Mouse (Mus musculus) olfactory bulb, adult 2 months (tissue): Measurements from ENCODE around the gene Atp6v0e2. TPM values are rescaled to one million over a fixed set of nuclear protein-coding genes. Genes with fewer than 3 reads are reported as not detected.

ENCODE experiments used
- H3K27ac ChIP-seq: fragments of 200-500 bp; 2 replicates; pipeline ENCODE4 v1.5.1; 2012; ENCODE audit warnings: low read depth, low read length; ENCODE audit not compliant: insufficient read depth
- H3K4me1 ChIP-seq: fragments of 200-500 bp; 2 replicates; pipeline ENCODE4 v1.6.1; 2012; ENCODE audit warnings: low read length; ENCODE audit not compliant: control insufficient read depth, insufficient read depth
- H3K4me3 ChIP-seq: fragments of 200-500 bp; 2 replicates; pipeline ENCODE4 v1.5.1; 2012; ENCODE audit warnings: mild to moderate bottlenecking, low read depth, low read length, moderate library complexity; ENCODE audit not compliant: insufficient read depth
- CTCF ChIP-seq: fragments of 200-500 bp; IDR thresholded peaks from 2 replicates; pipeline ENCODE4 v1.5.1; 2012; ENCODE audit warnings: low read depth, mild to moderate bottlenecking, low read length, moderate library complexity; ENCODE audit not compliant: insufficient read depth
- POLR2A ChIP-seq: fragments of 200-500 bp; IDR thresholded peaks from 2 replicates; pipeline ENCODE4 v1.6.1; 2012; ENCODE audit warnings: mild to moderate bottlenecking, low read depth, low read length, moderate library complexity; ENCODE audit not compliant: insufficient read depth
- WGBS: fragments of 180-500 bp; shearing (Covaris S2); methylation state at CpG from one replicate; pipeline ENCODE4 v1.1.7; 2018; 5-methylcytosine and 5-hydroxymethylcytosine counted together
- polyA plus RNA-seq: library from polyadenylated mRNA; stranded (reverse); fragments of >200 nt; gene quantifications from 2 replicates; pipeline ENCODE4 v1.2.4, GENCODE M21; 2012; ENCODE audit warnings: low replicate concordance; ENCODE audit not compliant: missing spikeins, insufficient read depth, insufficient read length

The Atp6v0e2 gene
- polyA plus RNA-seq: 480 TPM in 1 of 2 replicates, not detected in the other

DNA sequence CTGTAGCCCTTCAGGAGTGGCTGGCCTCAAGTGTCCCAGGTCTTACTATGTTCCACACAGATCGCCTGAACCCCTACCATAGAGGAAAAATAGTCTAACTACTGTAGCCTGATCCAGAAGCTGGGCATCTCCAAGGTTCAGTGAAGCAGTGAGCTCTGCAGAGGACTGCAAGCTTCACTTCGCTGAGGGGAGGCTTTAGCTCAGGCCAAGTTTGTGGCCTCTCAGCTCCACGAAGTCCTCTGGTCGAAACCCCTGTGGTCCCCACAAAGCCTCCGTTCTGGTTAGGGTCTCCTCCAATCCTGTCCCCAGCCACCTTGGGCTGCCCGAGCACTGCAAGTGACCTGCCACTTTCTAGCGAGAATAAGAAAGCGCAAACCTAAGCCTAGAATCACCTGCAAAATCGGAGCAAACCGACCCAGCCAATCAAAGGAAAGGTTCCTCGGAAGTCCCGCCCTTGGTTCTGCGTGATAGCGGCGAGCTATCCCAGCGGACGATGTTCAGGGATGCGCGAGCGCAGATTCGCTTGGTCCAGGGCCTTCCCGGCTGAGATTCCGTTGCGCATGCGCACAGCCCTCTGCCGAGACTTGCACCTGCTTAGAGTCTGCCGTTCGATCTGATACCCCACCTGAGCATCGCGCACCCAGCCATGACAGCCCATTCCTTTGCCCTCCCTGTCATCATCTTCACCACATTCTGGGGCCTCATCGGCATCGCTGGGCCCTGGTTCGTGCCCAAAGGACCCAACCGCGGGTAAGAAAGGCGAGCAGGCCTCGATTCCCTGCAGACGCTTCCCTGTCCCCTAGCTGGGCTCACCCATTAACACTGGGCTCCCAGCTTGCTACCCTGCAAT is at the start of gene Atp6v0e2:
Atp6v0e2 (plus strand) TSS at position 511 of the 850 bp plus-strand sequence.
- H3K27ac ChIP-seq: peak within 1 kb of the TSS; percentile 76
- 4% methylated on average over 38 of the region's 38 CpGs for WGBS
- peak within 1 kb of the TSS; percentile 54 for H3K4me3 ChIP-seq
- TF ChIP-seq POLR2A (peak; percentile 25; the same call in 1 of the 2 replicates), CTCF (no peak)
- H3K4me1 ChIP-seq: peaks cover 12% of the 10 kb centered on the region

DNA sequence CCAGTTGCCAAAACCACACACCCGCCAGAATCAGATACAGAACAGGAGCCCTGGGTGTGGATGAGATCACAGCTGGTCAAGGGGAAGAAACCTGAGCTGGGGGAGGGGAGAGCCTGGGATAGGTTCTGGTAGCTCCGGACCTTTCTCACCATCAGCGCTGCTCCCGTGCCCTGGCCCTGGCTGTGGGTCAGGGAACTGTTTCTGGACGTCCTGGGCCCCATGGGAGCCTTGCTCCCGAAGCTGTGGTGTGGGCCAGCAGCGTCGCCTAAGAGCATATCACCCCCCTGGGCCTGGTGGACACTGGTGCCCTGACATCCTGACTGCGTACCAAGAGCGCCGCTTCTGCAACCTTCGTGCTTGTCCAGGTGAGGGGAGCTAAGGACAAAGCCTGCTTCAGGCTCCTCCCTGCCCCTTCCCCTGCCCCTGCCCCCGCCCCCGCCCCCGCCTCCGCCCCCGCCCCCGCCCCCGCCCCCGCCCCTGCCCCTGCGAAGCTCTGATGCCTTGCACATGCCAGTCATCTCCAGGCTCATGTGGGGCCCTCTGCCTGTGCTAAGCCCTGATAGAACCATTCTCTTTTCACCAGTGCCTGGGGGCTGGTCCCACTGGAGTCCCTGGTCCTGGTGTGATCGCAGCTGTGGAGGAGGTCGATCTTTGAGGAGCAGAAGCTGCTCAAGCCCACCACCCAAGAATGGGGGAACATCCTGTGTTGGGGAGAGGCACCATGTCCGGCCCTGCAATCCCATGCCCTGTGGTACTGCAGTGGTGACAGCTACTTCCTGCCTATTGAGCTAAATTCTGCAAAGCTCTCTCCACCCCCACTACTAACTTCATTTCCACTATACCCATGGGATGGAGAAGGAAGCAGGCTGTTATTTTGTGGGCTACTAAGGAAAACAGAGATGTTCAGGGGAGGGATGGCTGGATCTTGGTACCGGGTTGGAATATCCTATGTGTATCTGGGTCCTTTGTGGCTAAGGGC is 49.4 kb upstream of the Atp6v0e2 start:
- WGBS: 39% methylated on average over 17 of the region's 25 CpGs
- Histone ChIP-seq H3K4me1 (peaks cover 17% of the 10 kb centered on the region), H3K27ac (no peak overlapping the region), H3K4me3 (no peak overlapping the region)
- no peak for TF ChIP-seq CTCF
- no peak for TF ChIP-seq POLR2A

DNA sequence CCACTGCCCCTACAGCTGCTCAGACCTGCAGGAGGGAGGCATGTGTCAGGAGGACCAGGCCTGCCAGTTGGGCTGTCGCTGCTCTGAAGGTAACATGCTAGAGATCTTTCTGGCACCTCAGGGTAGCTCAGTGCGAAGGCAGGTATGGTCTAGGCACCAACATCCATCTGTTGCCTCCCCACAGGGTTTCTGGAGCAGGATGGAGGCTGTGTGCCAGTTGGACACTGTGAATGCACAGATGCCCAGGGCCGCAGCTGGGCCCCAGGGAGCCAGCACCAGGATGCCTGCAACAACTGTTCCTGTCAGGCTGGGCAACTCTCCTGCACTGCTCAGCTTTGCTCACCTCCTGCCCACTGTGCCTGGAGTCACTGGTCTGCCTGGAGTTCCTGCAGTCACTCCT is 47.7 kb upstream of the Atp6v0e2 start:
- WGBS: 77% methylated on average over 3 of the region's 3 CpGs
- Histone ChIP-seq H3K4me3 (no peak overlapping the region), H3K4me1 (peaks cover 17% of the 10 kb centered on the region), H3K27ac (no peak overlapping the region)
- TF ChIP-seq CTCF (no peak), POLR2A (no peak)

DNA sequence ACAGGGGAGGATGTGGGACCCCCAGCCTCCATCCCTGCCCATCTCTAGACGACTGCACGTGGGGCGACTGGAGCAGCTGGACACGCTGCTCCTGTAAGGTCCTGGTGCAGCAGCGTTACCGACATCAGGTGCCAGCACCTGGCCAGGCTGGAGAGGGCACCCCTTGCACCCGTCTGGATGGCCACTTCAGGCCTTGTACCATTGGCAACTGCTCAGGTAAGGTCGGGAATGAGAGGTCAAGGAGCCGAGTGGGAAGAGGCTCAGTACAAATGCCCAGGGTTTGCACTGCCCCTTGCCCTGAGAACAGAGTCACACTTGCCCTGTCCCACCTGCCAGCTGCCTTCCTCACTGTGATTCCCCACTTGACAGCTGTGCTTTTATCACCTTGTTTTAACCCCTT is 46.1 kb upstream of the Atp6v0e2 start:
- H3K27ac ChIP-seq: no peak overlapping the region
- no peak overlapping the region for H3K4me3 ChIP-seq
- TF ChIP-seq CTCF: no peak
- TF ChIP-seq POLR2A: no peak
- H3K4me1 ChIP-seq: peaks cover 17% of the 10 kb centered on the region
- WGBS: 78% methylated on average over 9 of the region's 9 CpGs

GRCm38 (mm10) chr6:48493136-48493730 is 44.2 kb upstream of the Atp6v0e2 start:
- H3K4me1 ChIP-seq: peaks cover 9% of the 10 kb centered on the region
- WGBS: 38% methylated on average over 8 of the region's 8 CpGs
- TF ChIP-seq POLR2A (no peak), CTCF (no peak)
- no peak overlapping the region for H3K4me3 ChIP-seq
- no peak overlapping the region for H3K27ac ChIP-seq

GRCm38 (mm10) chr6:48497521-48497920 is 39.9 kb upstream of the Atp6v0e2 start:
- 91% methylated on average over 4 of the region's 4 CpGs for WGBS
- H3K4me1 ChIP-seq: no peaks in the 10 kb centered on the region
- H3K4me3 ChIP-seq: no peak overlapping the region
- H3K27ac ChIP-seq: no peak overlapping the region
- TF ChIP-seq CTCF (no peak), POLR2A (no peak)

GRCm38 (mm10) chr6:48503847-48504240 is 33.6 kb upstream of the Atp6v0e2 start:
- H3K27ac ChIP-seq: no peak overlapping the region
- H3K4me1 ChIP-seq: no peaks in the 10 kb centered on the region
- WGBS: 5% methylated on average over 2 of the region's 2 CpGs
- TF ChIP-seq CTCF (no peak), POLR2A (no peak)
- H3K4me3 ChIP-seq: no peak overlapping the region

DNA sequence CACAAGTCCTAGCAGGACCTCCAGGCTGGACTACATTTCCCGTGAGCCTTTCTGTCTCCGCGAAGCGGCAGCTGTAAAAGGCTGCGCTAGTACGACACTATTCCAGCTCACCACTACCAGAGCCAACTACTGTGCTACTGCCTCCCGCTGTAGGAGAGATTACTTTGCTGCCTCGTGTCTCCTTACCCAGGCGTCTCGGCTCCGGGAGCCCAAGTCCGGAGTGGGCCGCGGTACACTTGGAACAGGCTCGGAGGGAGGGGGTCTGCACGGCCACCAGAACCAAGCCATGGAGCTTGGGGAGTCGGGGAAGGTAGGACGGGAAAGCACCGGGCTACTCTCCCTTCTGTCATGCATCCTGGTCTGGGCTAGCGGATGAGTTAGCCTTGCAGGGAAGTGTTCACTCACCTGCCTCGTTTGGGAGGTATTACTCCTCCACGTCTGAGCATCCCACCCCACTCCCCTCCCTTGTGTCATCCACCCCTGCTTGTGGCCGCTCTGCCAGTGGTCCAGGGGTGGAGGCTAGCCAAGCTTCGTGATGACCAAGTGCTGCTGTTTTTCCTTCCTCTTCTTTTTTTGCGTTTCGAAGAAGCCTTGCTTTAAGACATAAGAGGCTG is 33.1 kb upstream of the Atp6v0e2 start:
- peak overlapping the region; percentile 94 for H3K4me3 ChIP-seq
- no peaks in the 10 kb centered on the region for H3K4me1 ChIP-seq
- under 1% methylated on average over 26 of the region's 26 CpGs for WGBS
- TF ChIP-seq POLR2A (0 out of 2 replicates have a peak, but pooled peaks have one; percentile 24), CTCF (no peak)
- H3K27ac ChIP-seq: no peak overlapping the region
